Mouse (Mus musculus): ENCODE measurements around the gene Ccdc134.

GRCm38 (mm10) chr15:82170437-82171377 is 43.0 kb downstream of the Ccdc134 start:
- TF ChIP-seq ZNF384 (IDR thresholded peaks at IDR 0.05; ENCODE audit: low read depth, low read length): no peak
- TF ChIP-seq HCFC1 (IDR thresholded peaks at IDR 0.05; ENCODE audit: borderline replicate concordance, insufficient read depth, low read length): no peak
- TF ChIP-seq CHD2 (IDR thresholded peaks at IDR 0.05; ENCODE audit: low read depth, low read length): no peak
- no peak for TF ChIP-seq MAFK (IDR thresholded peaks at IDR 0.05; ENCODE audit: insufficient read depth, low read depth, low read length)

All from ES-E14 (cell line).